Mouse (Mus musculus) midbrain, postnatal 0 days (tissue): ENCODE results near the gene Fgd2. TPM values are rescaled to one million over a fixed set of nuclear protein-coding genes. Genes with fewer than 3 reads are reported as not detected.
A peak's percentile ranks its signal among the peaks of the same experiment; 100 is the strongest.

ENCODE experiments used
- ATAC-seq: fragments of 200-750 bp; cut with Nextera tagmentation; 2 replicates; pipeline ENCODE4 v1.8.0; 2017; ENCODE audit warnings: moderate number of reproducible peaks, mild to moderate bottlenecking, moderate TSS enrichment, moderate library complexity; ENCODE audit not compliant: low FRiP score
- DNase-seq: peaks from one replicate; pipeline ENCODE4 v3.0.0-alpha.2; 2015; ENCODE audit warnings: low spot score
- H3K27ac ChIP-seq: fragments of 300-500 bp; sonication (generic); 2 replicates; pipeline ENCODE4 v1.5.1; 2014; ENCODE audit warnings: low read depth, mild to moderate bottlenecking, low read length, mixed read lengths
- H3K27me3 ChIP-seq: fragments of 300-500 bp; sonication (generic); 2 replicates; pipeline ENCODE4 v1.6.1; 2014; ENCODE audit warnings: low read length, control low read depth, mixed read lengths; ENCODE audit not compliant: insufficient read depth
- H3K36me3 ChIP-seq: fragments of 300-500 bp; sonication (generic); 2 replicates; pipeline ENCODE4 v1.6.1; 2014; ENCODE audit warnings: low read length, control low read depth, mixed read lengths; ENCODE audit not compliant: insufficient read depth
- H3K4me1 ChIP-seq: fragments of 300-500 bp; sonication (generic); 2 replicates; pipeline ENCODE4 v1.6.1; 2014; ENCODE audit warnings: mild to moderate bottlenecking, control low read depth, antibody characterized with exemption, low read length, mixed read lengths; ENCODE audit not compliant: insufficient read depth
- H3K4me2 ChIP-seq: fragments of 300-500 bp; sonication (generic); 2 replicates; pipeline ENCODE4 v1.6.1; 2014; ENCODE audit warnings: low read depth, mild to moderate bottlenecking, low read length, mixed read lengths; ENCODE audit not compliant: poor library complexity, severe bottlenecking
- H3K4me3 ChIP-seq: fragments of 300-500 bp; sonication (generic); 2 replicates; pipeline ENCODE4 v1.5.1; 2014; ENCODE audit warnings: low read depth, mild to moderate bottlenecking, low read length, moderate library complexity
- H3K9ac ChIP-seq: fragments of 300-500 bp; sonication (generic); replicated peaks from 2 replicates; pipeline ENCODE4 v1.6.1; 2014; ENCODE audit warnings: mild to moderate bottlenecking, low read length, moderate library complexity, mixed read lengths; ENCODE audit not compliant: poor library complexity, severe bottlenecking
- H3K9me3 ChIP-seq: fragments of 300-500 bp; sonication (generic); 2 replicates; pipeline ENCODE4 v1.6.1; 2016; ENCODE audit warnings: low read length, control low read depth
- CTCF ChIP-seq: IDR thresholded peaks from 2 replicates; pipeline ENCODE4 v1.5.1; 2016; ENCODE audit warnings: antibody characterized with exemption, mild to moderate bottlenecking
- WGBS: fragments of 180-500 bp; shearing (Covaris S2); extraction: QIAGEN DNeasy Blood & Tissue Kit; methylation state at CpG from one replicate; pipeline ENCODE4 v1.1.7; 2014; 5-methylcytosine and 5-hydroxymethylcytosine counted together
- polyA plus RNA-seq: library from polyadenylated mRNA; unstranded; fragments of >200 nt; fragmentation: Nextera tagmentation; extraction: Ambion mirVana; gene quantifications from 2 replicates; pipeline ENCODE4 v1.2.1, GENCODE M21; 2015
- total RNA-seq: library from RNA; depleted of rRNA; stranded (reverse); fragments of >200 nt; gene quantifications from 2 replicates; pipeline ENCODE4 v1.2.3, GENCODE M21; 2014

Gene Fgd2
- total and polyA plus RNA-seq, 2 experiments from 2014 or later: 14.4 to 27.3 TPM

DNA sequence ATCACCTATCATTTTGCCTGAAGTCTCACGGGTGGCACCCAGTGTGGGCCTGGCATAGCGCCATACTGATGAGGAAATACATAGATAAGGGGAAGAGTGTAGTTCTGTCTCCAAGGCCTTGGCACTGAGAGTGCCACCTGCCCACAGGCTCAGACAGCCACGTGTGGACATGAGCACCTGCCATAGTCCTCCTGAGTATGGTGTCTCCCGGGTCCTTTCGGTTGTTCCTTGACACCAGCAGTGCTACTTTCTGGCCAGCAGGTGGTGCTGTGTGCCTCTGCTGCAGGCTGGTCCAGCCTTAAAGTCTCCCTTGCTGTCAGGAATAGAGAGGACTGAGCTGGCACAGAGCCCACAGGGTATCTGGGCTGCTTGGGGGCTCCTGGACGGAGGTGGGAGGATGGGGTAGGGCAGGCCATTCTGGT, 36.1 kb downstream of the Fgd2 start:
- Histone ChIP-seq H3K4me1 (peaks cover 6% of the 10 kb centered on the region; the same call in 1 of the 2 replicates), H3K4me3 (no peak overlapping the region), H3K27ac (no peak overlapping the region), H3K4me2 (no peak overlapping the region), H3K36me3 (no peaks in the 10 kb centered on the region), H3K27me3 (no peaks in the 10 kb centered on the region), H3K9me3 (no peaks in the 10 kb centered on the region), H3K9ac (no peak overlapping the region)
- DNase-seq: peak; percentile 89
- peak; percentile 64 for ATAC-seq
- WGBS: 16% methylated on average over 6 of the region's 6 CpGs
- TF ChIP-seq CTCF: peak; percentile 99

DNA sequence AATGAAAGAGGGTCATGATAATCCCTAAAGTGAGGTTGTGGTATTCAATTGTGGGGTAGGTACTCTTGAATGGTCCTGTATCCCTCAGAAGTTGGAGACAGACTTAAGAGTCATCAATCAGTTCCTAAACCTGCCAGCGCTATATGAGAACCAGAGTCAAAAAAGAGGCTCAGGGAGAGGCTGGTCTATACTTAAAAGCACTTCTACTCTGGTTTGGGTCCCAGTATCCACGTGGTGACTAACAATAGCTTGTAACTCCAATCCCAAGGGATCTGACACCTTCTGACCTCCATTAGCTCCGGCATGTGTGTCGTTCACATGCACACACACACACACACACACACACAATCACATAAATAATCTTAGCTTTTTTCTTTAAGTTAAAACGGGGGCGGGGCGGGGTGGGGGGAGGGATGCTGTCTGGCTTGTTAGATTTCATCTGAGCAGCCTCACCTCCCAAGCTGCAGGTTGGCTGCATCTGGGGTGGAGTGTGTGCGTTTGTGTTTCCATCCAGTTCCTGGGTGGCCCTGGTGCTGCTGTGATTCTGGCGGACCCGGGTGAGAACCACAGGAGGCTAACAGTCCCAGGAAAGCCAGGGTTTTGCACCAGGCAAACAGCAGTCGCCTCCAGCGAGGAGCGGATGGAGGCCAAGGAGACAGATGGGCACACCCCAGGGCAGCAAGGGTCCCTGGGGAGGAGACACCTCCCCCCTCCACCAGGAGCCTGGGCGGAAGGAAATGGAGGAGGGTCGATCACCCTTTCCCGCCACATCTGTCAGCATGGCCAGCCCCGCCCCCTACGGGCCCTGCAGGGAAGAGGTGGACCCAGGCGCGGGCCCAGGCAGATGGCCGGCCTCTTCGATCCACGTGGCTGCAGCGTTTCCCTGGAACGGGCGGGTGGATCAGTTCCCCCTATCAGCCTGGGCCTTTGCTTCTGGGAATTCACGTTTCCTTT, 37.0 kb downstream of the Fgd2 start:
- peaks cover 6% of the 10 kb centered on the region; the same call in 1 of the 2 replicates for H3K4me1 ChIP-seq
- DNase-seq (peak; percentile 76), ATAC-seq (peak; percentile 50; the same call in 1 of the 2 replicates)
- 1% methylated on average over 26 of the region's 27 CpGs for WGBS
- H3K4me3 ChIP-seq: peak overlapping the region; percentile 27
- H3K9me3 ChIP-seq: no peaks in the 10 kb centered on the region
- no peak overlapping the region; the same call in 1 of the 2 replicates for H3K9ac ChIP-seq
- no peaks in the 10 kb centered on the region for H3K36me3 ChIP-seq
- no peaks in the 10 kb centered on the region for H3K27me3 ChIP-seq
- peak overlapping the region; percentile 68 for H3K4me2 ChIP-seq
- no peak overlapping the region for H3K27ac ChIP-seq
- TF ChIP-seq CTCF: 0 out of 2 replicates have a peak, but pooled peaks have one; percentile 20

DNA sequence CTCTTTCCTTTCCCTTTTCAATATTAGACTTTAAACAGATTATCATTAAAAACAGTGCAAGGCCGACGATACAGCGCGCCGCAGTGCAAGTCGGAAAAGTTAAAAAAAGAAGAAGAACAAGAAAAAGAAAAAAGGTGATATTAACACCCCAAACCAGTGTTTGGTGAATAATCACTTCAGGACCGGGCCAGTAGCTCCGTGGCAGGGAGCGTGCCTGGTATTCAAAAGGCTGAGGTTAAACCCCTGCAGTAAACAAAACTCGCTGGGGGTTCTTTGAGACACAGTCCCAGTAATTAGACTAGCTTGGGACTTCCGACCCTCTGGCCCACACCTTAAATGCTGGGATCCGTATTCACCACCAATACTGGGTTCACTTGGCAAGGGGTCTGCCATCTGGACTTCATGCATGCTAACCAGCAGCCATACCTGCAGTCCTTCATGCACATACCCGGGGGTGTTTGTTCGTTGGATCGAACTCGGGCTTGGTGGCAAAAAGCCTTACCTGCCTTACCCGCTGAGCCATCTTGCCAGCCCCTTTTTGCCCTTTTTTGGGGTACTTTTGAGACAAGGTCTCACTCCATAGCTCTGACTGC, 37.8 kb downstream of the Fgd2 start:
- peak overlapping the region; percentile 68 for H3K4me2 ChIP-seq
- peaks cover 6% of the 10 kb centered on the region; the same call in 1 of the 2 replicates for H3K4me1 ChIP-seq
- no peaks in the 10 kb centered on the region for H3K36me3 ChIP-seq
- H3K4me3 ChIP-seq: peak overlapping the region; percentile 27
- no peaks in the 10 kb centered on the region for H3K9me3 ChIP-seq
- no peak for TF ChIP-seq CTCF
- 19% methylated on average over 17 of the region's 17 CpGs for WGBS
- H3K9ac ChIP-seq: no peak overlapping the region
- no peaks in the 10 kb centered on the region for H3K27me3 ChIP-seq
- H3K27ac ChIP-seq: no peak overlapping the region
- ATAC-seq (no peak), DNase-seq (no peak)

DNA sequence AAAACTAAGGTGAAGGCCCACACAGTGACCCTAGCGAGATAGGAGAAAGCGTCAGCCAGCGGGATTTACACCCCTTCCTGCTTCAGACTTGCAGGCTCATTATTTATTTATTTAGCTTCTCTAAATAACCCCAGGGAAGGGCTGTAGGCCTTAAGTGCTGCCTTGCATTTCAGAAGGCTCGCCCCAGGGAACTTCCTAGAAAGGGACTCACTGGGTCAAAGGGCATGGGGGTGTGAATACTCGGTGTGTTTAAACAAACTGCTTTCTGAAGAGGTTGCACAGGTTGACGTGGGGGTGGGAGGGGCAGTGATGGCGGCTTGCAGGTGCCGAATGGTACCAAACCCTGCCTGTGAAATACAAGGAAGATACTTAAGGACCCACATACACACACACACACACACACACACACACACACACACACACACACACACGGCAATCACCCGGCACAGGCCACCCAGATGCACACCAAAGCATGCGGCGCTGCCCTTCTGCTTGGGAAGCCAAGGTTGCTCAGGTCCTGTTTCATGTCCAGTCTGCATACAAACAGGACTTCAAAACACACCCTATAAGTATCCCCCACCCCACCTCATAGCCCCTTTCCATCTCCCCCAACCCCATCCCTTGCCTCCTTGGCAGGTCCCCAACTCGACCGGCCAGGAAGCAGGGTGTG, 38.7 kb downstream of the Fgd2 start:
- Histone ChIP-seq H3K4me2 (no peak overlapping the region), H3K4me1 (peaks cover 6% of the 10 kb centered on the region; the same call in 1 of the 2 replicates), H3K9ac (no peak overlapping the region), H3K27ac (no peak overlapping the region), H3K36me3 (no peaks in the 10 kb centered on the region), H3K9me3 (no peaks in the 10 kb centered on the region), H3K4me3 (no peak overlapping the region), H3K27me3 (no peaks in the 10 kb centered on the region)
- TF ChIP-seq CTCF: no peak
- ATAC-seq (no peak), DNase-seq (no peak)
- 48% methylated on average over 14 of the region's 14 CpGs for WGBS

DNA sequence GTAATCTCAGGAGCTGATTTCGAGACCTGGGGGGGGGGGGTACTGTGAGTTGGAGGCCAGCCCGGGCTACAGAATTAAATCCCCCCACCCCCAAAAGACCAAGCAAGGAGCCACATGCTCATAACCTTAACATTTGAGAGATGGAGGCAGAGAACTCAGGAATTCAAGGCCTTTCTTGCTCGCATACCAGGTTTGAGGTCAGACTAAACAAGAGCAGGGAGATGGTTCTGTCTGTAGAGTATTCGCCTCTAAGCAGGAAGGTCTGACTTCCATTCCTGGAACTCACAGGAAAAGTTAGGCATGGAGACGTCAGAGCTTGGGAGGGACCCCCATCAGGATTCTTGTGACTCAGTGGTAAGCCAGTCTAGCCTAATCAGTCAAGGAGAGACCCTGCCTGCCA, 39.3 kb downstream of the Fgd2 start:
- H3K36me3 ChIP-seq: no peaks in the 10 kb centered on the region
- no peaks in the 10 kb centered on the region for H3K9me3 ChIP-seq
- H3K4me3 ChIP-seq: no peak overlapping the region
- 72% methylated on average over 5 of the region's 5 CpGs for WGBS
- no peak overlapping the region for H3K27ac ChIP-seq
- H3K27me3 ChIP-seq: no peaks in the 10 kb centered on the region
- no peak overlapping the region for H3K9ac ChIP-seq
- no peak for DNase-seq
- ATAC-seq: no peak
- H3K4me2 ChIP-seq: no peak overlapping the region
- TF ChIP-seq CTCF: no peak
- peaks cover 6% of the 10 kb centered on the region; the same call in 1 of the 2 replicates for H3K4me1 ChIP-seq
